Mouse (Mus musculus) heart, adult 18-20 months (tissue): ENCODE measurements around the gene Fam76a. TPM values are rescaled to one million over a fixed set of nuclear protein-coding genes. Genes with fewer than 3 reads are reported as not detected.
A peak's percentile ranks its signal among the peaks of the same experiment; 100 is the strongest.

ENCODE experiments used
- DNase-seq, 2 experiments: peaks; one replicate each; pipeline ENCODE4 v3.0.0; 2021 to 2022; ENCODE audit warnings: mixed read lengths in 1 of 2
- long read RNA-seq, 2 experiments: library from polyadenylated mRNA; stranded (forward); transcript quantifications; one replicate each; pipeline ENCODE4 v2.0.0; 2021
- total RNA-seq, 2 experiments: library from RNA; stranded (reverse); gene quantifications; 2 replicates each; pipeline ENCODE4 v1.2.3; 2021

Gene Fam76a
- total RNA-seq, result 10 to 100 TPM; 29.0 to 37.7 TPM
- long read RNA-seq, experiment 1, transcript Fam76a-201 (9 exons, 3,053 nt), result major isoform, 17 of 18 reads
- long read RNA-seq, experiment 1, partial matches to known transcripts, result 0 of 18 reads
- long read RNA-seq, experiment 1, other reads (novel, unspliced or antisense), result 1 of 18 reads
- long read RNA-seq, experiment 2, transcript Fam76a-201 (9 exons, 3,053 nt), result major isoform, 9 of 12 reads
- long read RNA-seq, experiment 2, partial matches to known transcripts, result 0 of 12 reads
- long read RNA-seq, experiment 2, other reads (novel, unspliced or antisense), result 3 of 12 reads

- DNase-seq, result peak; percentile 100
Measured at GRCm38 (mm10) chr4:132922558-132923008, at the start of gene Fam76a. Fam76a (minus strand) TSS chr4:132922558.

DNA sequence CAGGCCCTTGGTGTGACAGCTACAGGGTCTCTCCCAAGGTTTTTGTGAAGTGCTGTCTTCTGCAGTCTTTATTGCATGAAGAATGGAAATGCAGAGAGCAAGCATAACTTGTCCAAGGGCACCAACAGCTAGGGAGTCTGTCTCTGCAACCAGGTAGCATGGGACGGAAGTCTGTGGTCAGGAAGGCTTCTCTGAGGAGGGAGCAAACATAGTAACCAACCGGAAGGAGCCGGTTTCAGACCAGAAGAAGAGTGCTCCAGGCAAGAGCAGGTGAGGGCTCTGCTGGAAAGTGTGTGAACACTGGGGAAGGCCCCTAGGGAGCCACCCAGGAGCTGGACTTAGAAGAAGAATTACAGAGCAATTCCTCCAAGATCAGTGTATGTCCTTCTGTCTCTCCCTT lies 49.7 kb upstream of the Fam76a start:
- no peak for DNase-seq

- no peak for DNase-seq
Measured at GRCm38 (mm10) chr4:132971601-132972000, 49.2 kb upstream of the Fam76a start.

GRCm38 (mm10) chr4:132968105-132968938 lies 46.0 kb upstream of the Fam76a start:
- DNase-seq, result no peak

DNA sequence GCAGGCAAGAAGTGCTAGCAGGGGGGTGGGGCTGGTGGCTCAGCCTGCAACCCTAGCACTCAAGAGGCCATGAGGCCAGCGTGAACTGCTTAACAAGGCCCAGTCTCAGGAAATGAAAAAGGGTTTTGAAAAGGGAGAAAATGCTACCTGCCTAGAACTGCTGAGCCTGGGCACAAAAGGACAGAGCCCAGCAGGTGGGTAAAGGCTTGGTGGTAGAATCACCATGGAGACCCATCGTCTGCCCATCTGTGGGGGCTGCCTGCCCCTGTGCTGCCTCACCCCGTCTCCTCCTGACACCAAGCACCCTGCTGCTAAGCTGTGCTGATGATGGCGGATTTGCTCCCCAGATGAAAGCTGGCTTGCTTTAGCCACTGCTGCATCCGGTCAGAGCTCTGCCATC lies 42.1 kb upstream of the Fam76a start:
- DNase-seq, result no peak

DNA sequence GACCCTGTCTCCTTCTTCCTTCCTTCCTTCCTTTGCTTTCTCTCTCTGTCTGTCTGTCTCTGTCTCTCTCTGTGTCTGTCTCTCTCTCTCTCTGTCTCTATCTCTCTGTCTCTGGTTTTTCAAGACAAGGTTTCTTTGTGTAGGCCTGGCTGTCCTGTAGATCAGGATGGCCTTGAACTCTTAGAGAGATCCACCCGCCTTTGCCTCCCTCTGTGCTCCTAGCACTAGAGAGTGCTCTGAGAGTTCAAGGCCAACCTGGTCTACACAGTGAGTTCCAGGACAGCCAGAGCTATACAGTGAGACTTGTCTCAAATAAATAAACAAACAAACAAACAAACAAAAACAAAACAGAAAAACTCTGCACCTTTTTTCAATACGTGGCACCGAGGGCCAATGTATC lies 41.7 kb upstream of the Fam76a start:
- DNase-seq, result no peak

DNA sequence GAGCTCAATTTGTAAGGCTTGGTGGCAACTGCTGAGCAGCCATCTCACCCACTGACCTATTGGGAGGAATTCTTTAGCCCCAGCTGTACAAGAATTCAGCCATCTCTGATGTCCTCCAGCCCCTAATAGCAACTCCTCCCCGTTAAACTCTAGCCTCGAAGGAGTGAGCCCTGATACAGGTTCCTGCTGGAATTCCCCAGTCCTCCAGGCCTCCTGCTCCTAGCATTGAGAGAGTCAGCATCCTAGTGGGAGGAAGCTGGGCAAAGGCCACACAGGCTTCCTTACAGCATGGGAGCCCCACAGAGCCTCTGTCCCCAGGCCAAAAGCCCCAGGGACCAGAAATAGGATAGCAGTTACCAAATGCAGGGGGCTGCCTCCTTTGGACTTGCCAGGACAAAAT lies 41.1 kb upstream of the Fam76a start:
- no peak for DNase-seq

- DNase-seq, result no peak
Measured at GRCm38 (mm10) chr4:132962628-132963027, 40.3 kb upstream of the Fam76a start.

- DNase-seq, result peak in 1 of 2 experiments; percentile 50
Measured at GRCm38 (mm10) chr4:132961866-132962265, 39.5 kb upstream of the Fam76a start.

DNA sequence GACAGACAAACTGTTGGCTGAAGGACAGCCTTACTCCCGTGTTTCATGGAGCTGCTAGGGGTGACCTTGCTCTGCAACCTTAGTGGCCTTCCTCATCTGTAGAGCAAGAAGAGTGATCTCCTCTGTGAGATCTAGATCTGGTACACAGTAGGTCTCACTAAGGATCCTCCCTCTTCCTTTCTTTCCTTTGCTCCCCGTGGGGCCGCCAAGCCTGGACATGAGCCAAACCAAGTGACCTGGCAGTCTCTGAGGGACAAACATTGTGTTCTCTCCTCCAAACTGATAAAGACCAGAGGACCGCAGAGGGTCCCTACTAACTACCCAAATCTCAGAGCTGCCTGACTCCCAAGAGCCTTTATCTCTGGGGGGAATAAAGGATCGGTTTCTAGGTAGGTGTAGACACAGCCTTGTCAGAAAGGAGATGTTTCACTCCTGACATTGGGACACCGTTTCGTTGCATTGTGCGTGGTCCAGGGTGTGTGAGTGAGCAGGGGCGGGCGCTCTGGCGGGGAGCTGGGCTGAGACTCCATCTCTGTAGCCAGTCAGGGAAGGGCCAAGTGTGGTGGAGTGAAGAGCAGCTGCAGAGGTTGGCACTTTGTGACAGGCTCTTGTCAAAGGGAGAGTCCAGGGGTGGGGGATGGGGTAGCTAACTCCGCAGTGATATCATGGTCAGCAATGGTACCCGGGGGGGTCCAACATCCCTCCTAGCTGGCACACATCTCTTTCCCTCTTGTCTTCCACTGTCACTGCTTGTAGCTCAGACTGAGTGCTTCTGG lies 38.7 kb upstream of the Fam76a start:
- DNase-seq, result peak; percentile 83 to 84

- DNase-seq, result no peak
Measured at GRCm38 (mm10) chr4:132960313-132960712, 38.0 kb upstream of the Fam76a start.

- DNase-seq, result no peak
Measured at GRCm38 (mm10) chr4:132959679-132960045, 37.3 kb upstream of the Fam76a start.

GRCm38 (mm10) chr4:132958741-132959678 lies 36.7 kb upstream of the Fam76a start:
- DNase-seq, result peak; percentile 70 to 88

- DNase-seq, result no peak
Measured at GRCm38 (mm10) chr4:132955395-132955791, 33.0 kb upstream of the Fam76a start.

GRCm38 (mm10) chr4:132954530-132955394 lies 32.4 kb upstream of the Fam76a start:
- no peak for DNase-seq

DNA sequence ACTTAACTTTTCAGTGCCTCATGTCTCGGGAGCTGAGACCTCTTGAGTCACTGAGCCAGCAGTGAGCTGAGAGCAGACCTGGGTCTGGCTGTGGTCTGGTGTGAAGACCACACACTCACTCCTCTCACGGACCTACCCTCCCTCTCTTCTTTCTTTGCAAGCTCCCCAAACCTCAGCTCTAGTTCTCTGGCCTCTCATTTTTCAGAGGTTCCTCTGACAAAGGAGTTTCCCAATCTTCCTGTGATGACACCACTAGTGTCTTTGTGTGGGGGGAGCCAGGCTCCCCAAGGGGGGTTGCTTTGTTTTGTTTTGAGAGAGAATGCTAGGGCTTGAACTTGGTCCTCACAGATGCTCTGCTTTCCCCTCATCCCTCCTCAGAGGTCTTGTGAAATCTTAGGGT lies 28.6 kb upstream of the Fam76a start:
- DNase-seq, result no peak

DNA sequence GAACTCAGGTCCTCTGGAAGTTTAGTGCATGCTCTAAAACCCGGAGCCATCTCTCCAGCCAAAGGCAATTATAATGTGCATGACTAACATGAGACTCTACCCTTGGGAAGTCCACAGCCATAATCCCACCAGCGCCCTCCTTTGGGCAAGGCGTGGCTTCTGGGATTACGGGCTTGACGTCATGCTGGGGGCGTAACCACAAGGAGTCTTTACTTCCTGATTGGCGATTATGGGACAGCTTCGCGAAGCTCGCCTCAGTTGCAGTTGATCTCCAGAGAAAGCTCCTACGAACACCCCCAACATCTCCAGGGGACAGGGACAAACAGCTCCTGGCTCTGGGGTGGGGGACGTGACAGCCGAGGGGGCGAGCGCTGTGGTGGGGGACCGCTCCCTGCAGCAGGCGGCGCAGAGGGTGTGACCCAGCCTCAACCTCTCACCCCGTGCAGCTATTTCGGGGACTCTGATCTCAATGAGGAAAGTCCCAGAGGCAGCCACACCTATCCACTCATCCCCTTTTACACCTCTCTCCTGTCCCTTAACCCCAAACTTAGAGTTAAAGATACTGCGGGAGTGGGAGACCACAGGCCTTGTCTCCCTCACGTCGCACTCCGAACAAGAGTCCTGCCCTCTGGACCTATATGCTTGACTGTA lies 27.6 kb upstream of the Fam76a start:
- no peak for DNase-seq

- peak; percentile 70 to 73 for DNase-seq
Measured at GRCm38 (mm10) chr4:132946047-132947001, 24.0 kb upstream of the Fam76a start.
